Comparison of ENCODE assay signal across 17 mouse cellular contexts in genomic region chr5:142798190-142798589, GRCm38 (mm10). TPM values are rescaled to one million over a fixed set of nuclear protein-coding genes. Genes with fewer than 3 reads are reported as not detected.
DNase-seq lines count a peak whose midpoint lies in the region; ATAC-seq and TF ChIP-seq lines count a peak whose summit lies in the region.
"Had no signal": no experiment of that assay in that cellular context is flagged by ENCODE, and none has a peak within 500 bp of the region (broad histone marks: within the 10 kb centered on the region; RNA-seq: fewer than 3 reads in every experiment).

No protein-coding gene starts in this region.

- intact Hi-C loops in heart, postnatal 10 days (cut with DNase I): no loop called here

- H3K4me3 ChIP-seq in forebrain, postnatal 0 days (ENCODE audit: low read depth, low read length): no peak overlapping the region
- no peak overlapping the region for H3K4me3 ChIP-seq in forebrain, embryonic 11.5 days (ENCODE audit: low read depth, low read length)
- no peak overlapping the region for H3K4me3 ChIP-seq in heart, embryonic 16.5 days (ENCODE audit: low read length)
- no peak overlapping the region for H3K4me3 ChIP-seq in liver, embryonic 12.5 days
- H3K4me3 ChIP-seq in liver, embryonic 11.5 days (ENCODE audit: low read depth, low read length): no peak overlapping the region
- H3K4me3 ChIP-seq in embryonic fibroblast, embryonic 13.5 days (ENCODE audit: insufficient read depth, low read length): no peak overlapping the region
- H3K4me3 ChIP-seq: forebrain, embryonic 12.5 days; kidney, embryonic 15.5 days; megakaryocyte, embryonic 14.5 days; neural tube, embryonic 13.5 days had no signal

- H3K27ac ChIP-seq in forebrain, postnatal 0 days (ENCODE audit: low read depth, low read length): no peak overlapping the region
- H3K27ac ChIP-seq in forebrain, embryonic 11.5 days (ENCODE audit: low read depth, low read length): no peak overlapping the region
- H3K27ac ChIP-seq in heart, embryonic 16.5 days (ENCODE audit: low read length): peak overlapping the region; percentile 37
- H3K27ac ChIP-seq in liver, embryonic 12.5 days: no peak overlapping the region
- H3K27ac ChIP-seq in liver, embryonic 11.5 days (ENCODE audit: low read depth, low read length): no peak overlapping the region
- peak overlapping the region; percentile 1; the same call in 1 of the 2 replicates for H3K27ac ChIP-seq in embryonic fibroblast, embryonic 13.5 days (ENCODE audit: insufficient read depth, low read length)
- H3K27ac ChIP-seq: neural tube, embryonic 13.5 days had no signal

- H3K36me3 ChIP-seq in forebrain, postnatal 0 days (ENCODE audit: insufficient read depth): 0 out of 2 replicates have a peak, but pooled peaks cover 4% of the 10 kb centered on the region
- H3K36me3 ChIP-seq in forebrain, embryonic 11.5 days (ENCODE audit: control insufficient read depth, insufficient read depth, low read length): peaks cover under 1% of the 10 kb centered on the region; the same call in 1 of the 2 replicates
- H3K36me3 ChIP-seq in heart, embryonic 16.5 days (ENCODE audit: control insufficient read depth, insufficient read depth): no peaks in the 10 kb centered on the region
- no peaks in the 10 kb centered on the region; the same call in 1 of the 2 replicates for H3K36me3 ChIP-seq in liver, embryonic 12.5 days
- 0 out of 2 replicates have a peak, but pooled peaks cover 2% of the 10 kb centered on the region for H3K36me3 ChIP-seq in liver, embryonic 11.5 days (ENCODE audit: control insufficient read depth, insufficient read depth, low read length)

- DNase-seq in forebrain, postnatal 0 days: peak; percentile 24
- DNase-seq in forebrain, embryonic 11.5 days (ENCODE audit: low spot score): no peak
- DNase-seq in heart, postnatal 10 days: no peak
- DNase-seq in liver, embryonic 11.5 days (ENCODE audit: low spot score): no peak
- DNase-seq: cerebellum, adult 8-10 months; gastrocnemius, postnatal 25 days; lung, adult 2 months; right cerebral cortex, adult 18-20 months; thymus, postnatal 14 days had no signal

- no peak for TF ChIP-seq CTCF in forebrain, postnatal 0 days (IDR thresholded peaks at IDR 0.05; ENCODE audit: low read depth)
- no peak for TF ChIP-seq CTCF in embryonic fibroblast, embryonic 13.5 days (IDR thresholded peaks at IDR 0.05; ENCODE audit: borderline replicate concordance, insufficient read depth, low read length)

- H3K4me2 ChIP-seq in forebrain, postnatal 0 days (ENCODE audit: low read depth): no peak overlapping the region; the same call in 1 of the 2 replicates
- H3K4me2 ChIP-seq in forebrain, embryonic 11.5 days (ENCODE audit: low read depth, low read length, severe bottlenecking): no peak overlapping the region
- peak overlapping the region; percentile 33 for H3K4me2 ChIP-seq in heart, embryonic 16.5 days (ENCODE audit: low read depth, low read length)
- 0 out of 2 replicates have a peak overlapping the region, but pooled peaks have one; percentile 71 for H3K4me2 ChIP-seq in liver, embryonic 12.5 days
- H3K4me2 ChIP-seq in liver, embryonic 11.5 days: no peak overlapping the region
- H3K4me2 ChIP-seq: forebrain, embryonic 12.5 days; kidney, embryonic 15.5 days; neural tube, embryonic 13.5 days had no signal

- peaks cover 20% of the 10 kb centered on the region for H3K4me1 ChIP-seq in forebrain, postnatal 0 days (ENCODE audit: insufficient read depth)
- peaks cover 23% of the 10 kb centered on the region for H3K4me1 ChIP-seq in forebrain, embryonic 11.5 days (replicated peaks; ENCODE audit: control insufficient read depth, insufficient read depth, low read length)
- peaks cover 68% of the 10 kb centered on the region for H3K4me1 ChIP-seq in heart, embryonic 16.5 days (ENCODE audit: control insufficient read depth, insufficient read depth, low read length)
- peaks cover 86% of the 10 kb centered on the region for H3K4me1 ChIP-seq in liver, embryonic 12.5 days
- H3K4me1 ChIP-seq in liver, embryonic 11.5 days (replicated peaks; ENCODE audit: control insufficient read depth, insufficient read depth, low read length): peaks cover 42% of the 10 kb centered on the region
- H3K4me1 ChIP-seq in embryonic fibroblast, embryonic 13.5 days (ENCODE audit: control insufficient read depth, insufficient read depth, low read length): peaks cover 19% of the 10 kb centered on the region

- no peaks in the 10 kb centered on the region for H3K27me3 ChIP-seq in forebrain, postnatal 0 days (ENCODE audit: insufficient read depth, low read length)
- H3K27me3 ChIP-seq in forebrain, embryonic 11.5 days (ENCODE audit: control insufficient read depth, insufficient read depth, low read length): no peaks in the 10 kb centered on the region
- H3K27me3 ChIP-seq in heart, embryonic 16.5 days (ENCODE audit: control insufficient read depth, insufficient read depth, low read length): no peaks in the 10 kb centered on the region
- no peaks in the 10 kb centered on the region for H3K27me3 ChIP-seq in liver, embryonic 12.5 days (replicated peaks)
- no peaks in the 10 kb centered on the region for H3K27me3 ChIP-seq in liver, embryonic 11.5 days (replicated peaks; ENCODE audit: control insufficient read depth, insufficient read depth, low read length)
- H3K27me3 ChIP-seq: forebrain, embryonic 12.5 days; kidney, embryonic 15.5 days; megakaryocyte, embryonic 14.5 days; neural tube, embryonic 13.5 days had no signal

- H3K9ac ChIP-seq in forebrain, postnatal 0 days: no peak overlapping the region
- no peak overlapping the region for H3K9ac ChIP-seq in forebrain, embryonic 11.5 days (ENCODE audit: low read length)
- H3K9ac ChIP-seq in heart, embryonic 16.5 days (ENCODE audit: low read length): peak overlapping the region; percentile 13; the same call in 1 of the 2 replicates
- no peak overlapping the region for H3K9ac ChIP-seq in liver, embryonic 12.5 days
- no peak overlapping the region for H3K9ac ChIP-seq in liver, embryonic 11.5 days (ENCODE audit: low read depth, low read length)
- H3K9ac ChIP-seq: forebrain, embryonic 12.5 days; kidney, embryonic 15.5 days had no signal

- H3K9me3 ChIP-seq in forebrain, postnatal 0 days (ENCODE audit: low read length): no peaks in the 10 kb centered on the region
- H3K9me3 ChIP-seq in forebrain, embryonic 11.5 days (ENCODE audit: control insufficient read depth, low read length): no peaks in the 10 kb centered on the region
- H3K9me3 ChIP-seq in heart, embryonic 16.5 days (replicated peaks; ENCODE audit: control insufficient read depth, low read length): no peaks in the 10 kb centered on the region
- no peaks in the 10 kb centered on the region for H3K9me3 ChIP-seq in liver, embryonic 12.5 days (replicated peaks)
- H3K9me3 ChIP-seq in liver, embryonic 11.5 days (ENCODE audit: control insufficient read depth, low read length): no peaks in the 10 kb centered on the region
- H3K9me3 ChIP-seq: forebrain, embryonic 12.5 days; kidney, embryonic 15.5 days; megakaryocyte, embryonic 14.5 days; neural tube, embryonic 13.5 days had no signal

- ATAC-seq in forebrain, postnatal 0 days: 0 out of 2 replicates have a peak, but pooled peaks have one; percentile 23
- ATAC-seq in forebrain, embryonic 11.5 days (replicated peaks; ENCODE audit: low FRiP score): no peak
- ATAC-seq in heart, embryonic 16.5 days (replicated peaks; ENCODE audit: extremely low read depth, insufficient read depth, low FRiP score): peak; percentile 21; the same call in 1 of the 2 replicates
- no peak for ATAC-seq in liver, embryonic 12.5 days
- ATAC-seq in liver, embryonic 11.5 days (replicated peaks; ENCODE audit: low FRiP score): no peak
- ATAC-seq in inflammation-experienced regulatory T-cells, adult 6 months: no peak

- no peak for TF ChIP-seq POLR2A in embryonic fibroblast, embryonic 13.5 days (IDR thresholded peaks at IDR 0.05; ENCODE audit: low read depth, low read length)

- WGBS in forebrain, postnatal 0 days: 60% methylated on average over 12 of the region's 12 CpGs
- WGBS in forebrain, embryonic 11.5 days: 95% methylated on average over 12 of the region's 12 CpGs
- WGBS in heart, embryonic 16.5 days: 46% methylated on average over 12 of the region's 12 CpGs
- WGBS in liver, embryonic 12.5 days (ENCODE audit: insufficient replicate concordance): 86% methylated on average over 12 of the region's 12 CpGs
- 91% methylated on average over 12 of the region's 12 CpGs for WGBS in liver, embryonic 11.5 days

RNA-seq across cellular contexts. Expression of gene Tnrc18, which starts 19.3 kb away (rescaled TPM):
- 99.7 and 116 TPM in 2 replicates for total RNA-seq in forebrain, postnatal 0 days (2014; rRNA removed)
- polyA plus RNA-seq in forebrain, postnatal 0 days (2015; fragmentation: Nextera tagmentation; extraction: Ambion mirVana): 14.9 and 23.4 TPM in 2 replicates
- polyA plus RNA-seq in forebrain, embryonic 11.5 days (2014; fragmentation: Nextera tagmentation; extraction: Ambion mirVana): 55.2 and 55.7 TPM in 2 replicates
- 17.6 and 18.6 TPM in 2 replicates for polyA plus RNA-seq in heart, embryonic 16.5 days (2015; fragmentation: Nextera tagmentation; extraction: Ambion mirVana)
- total RNA-seq in heart, postnatal 10 days (2021): 10 to 100 TPM; 80.1 to 91.3 TPM
- 8.8 and 8.9 TPM in 2 replicates for polyA plus RNA-seq in liver, embryonic 12.5 days (2016; fragmentation: Nextera tagmentation; extraction: Ambion mirVana)
- polyA plus RNA-seq in liver, embryonic 11.5 days (2014; fragmentation: Nextera tagmentation; extraction: Ambion mirVana): 10.9 and 11.1 TPM in 2 replicates
- 98.0 and 124 TPM in 2 replicates for polyA plus RNA-seq in embryonic fibroblast, embryonic 13.5 days (2011; ENCODE audit: insufficient read length, low read depth, missing spikeins)
- 1 to 10 TPM; 1.6 to 4.4 (median 2.9) TPM for polyA plus RNA-seq in inflammation-experienced regulatory T-cells, adult 6 months (2017; shearing (Covaris generic))

Comparison
In these comparisons a context has a peak if more than half of its experiments do, and no peak if none do; other contexts are left out.
1. ATAC-seq: peak in forebrain, postnatal 0 days (single experiment) and heart, embryonic 16.5 days (single experiment); none in forebrain, embryonic 11.5 days (single experiment), liver, embryonic 12.5 days (single experiment), liver, embryonic 11.5 days (single experiment) and inflammation-experienced regulatory T-cells, adult 6 months (single experiment).
2. H3K4me2 ChIP-seq: peak in heart, embryonic 16.5 days (single experiment) and liver, embryonic 12.5 days (single experiment); none in forebrain, postnatal 0 days (single experiment), forebrain, embryonic 11.5 days (single experiment) and liver, embryonic 11.5 days (single experiment).
3. H3K27ac ChIP-seq: peak in heart, embryonic 16.5 days (single experiment) and embryonic fibroblast, embryonic 13.5 days (single experiment); none in forebrain, postnatal 0 days (single experiment), forebrain, embryonic 11.5 days (single experiment), liver, embryonic 12.5 days (single experiment) and liver, embryonic 11.5 days (single experiment).